Mouse (Mus musculus): Measurements from ENCODE around the gene Nanos2. TPM values are rescaled to one million over a fixed set of nuclear protein-coding genes. Genes with fewer than 3 reads are reported as not detected.

Gene Nanos2
- polyA plus RNA-seq (2016; fragmentation: Nextera tagmentation; extraction: Ambion mirVana): 0.24 and 0.28 TPM in 2 replicates

DNA sequence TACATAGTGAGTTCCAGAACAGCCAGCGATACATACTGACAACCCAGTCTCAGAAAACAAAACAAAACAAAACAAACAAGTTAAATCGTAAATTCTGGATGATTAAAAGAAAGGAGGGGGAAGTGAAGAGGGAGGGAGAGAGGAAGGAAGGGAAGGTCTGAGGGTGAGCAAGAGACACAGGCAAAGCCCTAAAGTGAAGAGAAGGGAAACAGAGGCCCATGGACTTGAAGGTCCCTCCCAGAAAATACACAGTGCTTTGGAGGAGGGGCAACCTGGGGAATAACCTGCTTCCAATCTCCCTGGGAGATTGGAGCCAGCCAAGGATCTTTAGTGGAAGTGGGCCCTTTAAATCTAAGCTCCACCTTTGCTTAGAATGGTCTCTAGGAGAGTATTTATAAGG, at the start of gene Nanos2:
Nanos2 (plus strand) TSS at position 301 of the 400 bp plus-strand sequence.
- Histone ChIP-seq H3K4me3 (replicated peaks) (no peak within 1 kb of the TSS), H3K36me3 (replicated peaks) (no peaks in the 10 kb centered on the region), H3K4me1 (peaks cover 18% of the 10 kb centered on the region), H3K9ac (no peak within 1 kb of the TSS), H3K27me3 (peaks cover 10% of the 10 kb centered on the region), H3K9me3 (no peaks in the 10 kb centered on the region), H3K4me2 (no peak within 1 kb of the TSS), H3K27ac (no peak within 1 kb of the TSS)
- WGBS: 86% methylated on average over 2 of the region's 2 CpGs
- no peak for ATAC-seq (ENCODE audit: low FRiP score)

DNA sequence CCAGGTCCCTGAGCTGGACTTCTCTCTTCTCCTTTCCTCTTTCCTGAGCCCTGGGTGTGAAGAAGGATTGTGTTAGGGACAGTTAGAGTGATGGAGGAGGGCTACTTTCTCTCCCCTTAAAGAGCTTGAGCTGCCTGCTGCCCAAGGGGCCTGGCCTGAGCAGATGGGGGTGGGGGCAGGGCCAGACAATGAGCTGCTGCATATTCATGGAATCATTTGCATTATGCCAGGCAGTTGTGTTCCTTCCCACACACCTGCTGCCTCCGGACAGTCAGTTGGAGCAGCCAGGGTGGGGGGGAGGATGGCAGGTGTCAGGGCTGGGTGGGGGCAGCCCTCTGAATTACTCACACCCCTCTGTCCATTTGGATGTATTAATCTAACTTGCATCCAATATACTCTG, 44.8 kb upstream of the Nanos2 start:
- Histone ChIP-seq H3K4me2 (peak overlapping the region; percentile 46), H3K27me3 (no peaks in the 10 kb centered on the region), H3K4me1 (peaks cover 55% of the 10 kb centered on the region), H3K4me3 (replicated peaks) (peak overlapping the region; percentile 12; the same call in 1 of the 2 replicates), H3K36me3 (replicated peaks) (peaks cover 33% of the 10 kb centered on the region), H3K9ac (0 out of 2 replicates have a peak overlapping the region, but pooled peaks have one; percentile 34), H3K9me3 (no peaks in the 10 kb centered on the region), H3K27ac (peak overlapping the region; percentile 90)
- WGBS: 18% methylated on average over 1 of the region's 1 CpGs
- peak; percentile 87 for ATAC-seq (ENCODE audit: low FRiP score)

DNA sequence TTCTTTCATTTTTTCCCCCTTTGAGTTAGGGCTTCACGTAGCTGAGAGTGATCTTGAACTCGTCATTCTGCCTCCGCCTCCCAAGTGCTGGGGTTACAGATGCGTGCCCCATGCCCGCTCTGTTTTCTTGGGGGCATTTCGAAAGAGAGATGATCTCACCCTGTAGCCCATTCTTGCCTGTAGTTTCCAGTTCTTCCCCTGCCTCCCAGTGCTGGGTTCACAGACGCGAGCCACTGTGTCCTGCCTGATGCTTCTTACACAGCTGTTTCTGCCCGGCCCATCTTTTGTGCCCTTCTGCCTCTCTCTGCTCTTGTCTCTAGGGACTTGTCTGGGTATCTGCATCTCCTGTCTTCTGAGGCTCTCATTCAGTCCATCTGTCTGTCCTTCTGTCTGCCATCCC, 44.4 kb upstream of the Nanos2 start:
- Histone ChIP-seq H3K27ac (peak overlapping the region; percentile 90), H3K9me3 (no peaks in the 10 kb centered on the region), H3K4me1 (peaks cover 59% of the 10 kb centered on the region), H3K4me3 (replicated peaks) (no peak overlapping the region), H3K9ac (no peak overlapping the region), H3K27me3 (no peaks in the 10 kb centered on the region), H3K36me3 (replicated peaks) (peaks cover 37% of the 10 kb centered on the region), H3K4me2 (peak overlapping the region; percentile 46)
- 40% methylated on average over 9 of the region's 9 CpGs for WGBS
- peak; percentile 56 for ATAC-seq (ENCODE audit: low FRiP score)

DNA sequence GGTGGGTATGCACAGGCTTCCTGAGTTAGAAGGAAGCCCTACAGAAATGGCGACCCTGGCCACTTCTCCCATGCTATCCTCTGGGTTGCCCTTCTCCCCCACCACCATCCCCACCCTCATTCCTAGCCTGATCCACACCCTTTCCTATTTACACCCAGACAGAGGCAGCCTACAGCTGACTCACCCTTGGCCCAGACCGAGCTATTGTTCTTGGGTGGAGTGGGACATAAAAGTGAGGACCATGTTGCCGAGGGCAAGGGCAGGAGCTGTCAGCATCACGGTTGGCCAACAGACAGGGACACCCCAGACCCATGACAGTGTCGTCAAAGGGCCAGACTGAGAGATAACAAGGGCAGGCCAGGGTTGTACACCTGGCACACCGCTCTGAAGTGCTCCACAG, 39.0 kb upstream of the Nanos2 start:
- peaks cover 48% of the 10 kb centered on the region for H3K36me3 ChIP-seq (replicated peaks)
- no peak for ATAC-seq (ENCODE audit: low FRiP score)
- peak overlapping the region; percentile 8; the same call in 1 of the 2 replicates for H3K9ac ChIP-seq

DNA sequence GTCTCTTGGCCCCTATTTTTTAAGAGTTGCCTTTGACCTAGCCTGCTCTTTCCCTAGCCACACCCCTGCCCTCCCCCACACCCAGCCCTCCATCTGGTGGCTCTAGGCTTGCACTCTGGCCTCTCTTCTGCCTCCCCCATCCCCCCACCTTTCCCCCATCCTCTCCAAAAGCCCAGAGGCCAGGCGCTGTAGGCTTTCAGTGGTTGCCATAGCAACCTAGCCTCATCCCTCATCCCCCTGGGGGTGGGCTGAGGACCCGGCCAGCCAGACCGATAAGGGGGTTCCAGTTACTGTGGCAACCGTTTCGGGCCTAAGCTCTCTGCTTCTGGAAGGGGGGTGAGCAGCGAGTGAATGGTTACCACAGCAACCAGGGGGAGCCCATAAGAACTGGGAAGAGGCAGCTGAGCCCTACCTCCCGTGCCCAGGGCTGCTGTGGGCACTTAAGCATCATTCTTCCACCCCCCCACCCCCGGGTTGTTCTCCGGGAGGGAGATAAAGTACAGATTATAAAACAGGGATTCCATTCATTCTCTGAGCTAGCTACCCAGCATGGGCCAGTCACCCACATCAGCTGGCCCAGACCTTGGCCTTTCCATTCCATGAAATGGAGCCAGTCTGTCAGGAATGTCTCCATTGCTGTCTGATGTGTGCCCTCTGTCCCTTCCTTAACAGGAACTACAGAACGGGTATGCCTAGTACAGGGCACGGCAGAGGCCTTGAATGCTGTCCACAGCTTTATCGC, 37.2 kb upstream of the Nanos2 start:
- H3K9ac ChIP-seq: no peak overlapping the region
- peak overlapping the region; percentile 8 for H3K4me3 ChIP-seq (replicated peaks)
- whole genome bisulfite sequencing: 14% methylated on average over 12 of the region's 12 CpGs
- no peaks in the 10 kb centered on the region for H3K9me3 ChIP-seq
- peaks cover 54% of the 10 kb centered on the region for H3K36me3 ChIP-seq (replicated peaks)
- peak overlapping the region; percentile 48 for H3K4me2 ChIP-seq
- ATAC-seq (ENCODE audit: low FRiP score): peak; percentile 95
- H3K4me1 ChIP-seq: peaks cover 49% of the 10 kb centered on the region
- peak overlapping the region; percentile 96 for H3K27ac ChIP-seq
- H3K27me3 ChIP-seq: no peaks in the 10 kb centered on the region

More for the DNA sequence above, 39.0 kb upstream of the Nanos2 start:
- 50% methylated on average over 6 of the region's 6 CpGs for WGBS
- Histone ChIP-seq H3K27me3 (no peaks in the 10 kb centered on the region), H3K4me1 (peaks cover 61% of the 10 kb centered on the region), H3K4me3 (replicated peaks) (no peak overlapping the region), H3K4me2 (no peak overlapping the region), H3K27ac (peak overlapping the region; percentile 96), H3K9me3 (no peaks in the 10 kb centered on the region)

DNA sequence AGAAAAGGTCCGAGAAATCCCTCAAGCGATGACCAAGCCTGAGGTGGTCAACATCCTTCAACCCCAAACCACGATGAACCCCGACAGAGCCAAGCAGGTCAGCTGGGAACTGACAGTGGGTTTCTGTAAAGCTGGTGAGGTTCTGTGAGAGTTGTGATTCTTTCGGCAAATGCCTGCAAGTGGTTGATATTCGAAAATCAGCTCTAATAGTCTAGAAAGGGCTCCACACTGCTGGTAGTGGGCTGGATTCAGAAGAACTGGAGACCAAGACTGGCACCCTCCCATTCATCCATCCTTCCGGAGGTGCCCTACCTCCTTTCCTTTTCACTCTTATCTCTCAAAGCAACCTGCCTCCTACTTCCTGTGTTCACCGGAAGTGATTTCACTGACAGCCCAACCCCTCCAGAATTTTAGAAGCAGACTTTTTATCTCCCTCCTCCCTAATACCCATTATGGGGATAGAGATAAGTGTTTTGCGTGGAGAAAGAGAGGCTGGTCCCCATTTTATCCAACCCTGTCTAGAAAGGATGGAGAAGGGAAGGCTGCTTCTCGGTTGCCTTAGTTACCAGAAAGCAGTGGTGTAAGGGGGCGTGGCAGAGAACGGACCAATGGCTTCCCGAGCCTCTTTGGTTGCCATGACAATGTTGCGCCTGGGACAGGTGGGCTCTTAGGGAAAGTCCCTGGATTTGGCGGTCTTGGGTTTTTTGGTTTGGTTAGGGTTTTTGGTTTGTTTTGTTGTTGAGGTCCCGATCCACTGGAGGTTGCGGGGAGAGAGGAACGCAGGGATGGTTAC, 36.5 kb upstream of the Nanos2 start:
- peak overlapping the region; percentile 96 for H3K27ac ChIP-seq
- peaks cover 53% of the 10 kb centered on the region for H3K36me3 ChIP-seq (replicated peaks)
- H3K4me2 ChIP-seq: peak overlapping the region; percentile 48
- no peaks in the 10 kb centered on the region for H3K9me3 ChIP-seq
- H3K9ac ChIP-seq: no peak overlapping the region
- WGBS: 16% methylated on average over 18 of the region's 18 CpGs
- ATAC-seq (ENCODE audit: low FRiP score): peak; percentile 54
- peak overlapping the region; percentile 8 for H3K4me3 ChIP-seq (replicated peaks)
- H3K27me3 ChIP-seq: peaks cover 2% of the 10 kb centered on the region; the same call in 1 of the 2 replicates
- H3K4me1 ChIP-seq: peaks cover 49% of the 10 kb centered on the region

DNA sequence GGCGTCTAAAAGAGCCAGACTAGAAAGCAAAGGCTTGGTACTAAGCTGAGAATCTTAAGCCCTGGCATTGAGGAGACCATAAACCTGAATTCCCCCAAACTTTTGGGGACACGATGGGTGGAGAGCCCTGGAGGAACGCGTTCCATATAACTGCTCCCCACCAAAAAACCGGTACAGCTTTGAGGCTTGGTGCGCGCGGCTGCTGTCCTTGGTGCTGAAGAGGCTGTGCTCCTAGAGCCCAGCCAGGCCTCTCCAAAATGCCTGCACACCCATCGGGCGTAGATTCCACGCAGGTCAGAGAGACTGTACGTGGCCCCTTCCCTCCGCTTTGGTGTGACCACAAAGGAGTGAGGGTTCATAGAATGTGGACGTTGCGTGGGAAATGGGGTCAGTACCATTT, 35.8 kb upstream of the Nanos2 start:
- peak overlapping the region; percentile 8; the same call in 1 of the 2 replicates for H3K4me3 ChIP-seq (replicated peaks)
- H3K4me1 ChIP-seq: peaks cover 52% of the 10 kb centered on the region
- no peak overlapping the region for H3K9ac ChIP-seq
- peaks cover 4% of the 10 kb centered on the region; the same call in 1 of the 2 replicates for H3K27me3 ChIP-seq
- H3K4me2 ChIP-seq: peak overlapping the region; percentile 48
- H3K27ac ChIP-seq: peak overlapping the region; percentile 96
- H3K9me3 ChIP-seq: no peaks in the 10 kb centered on the region
- H3K36me3 ChIP-seq (replicated peaks): peaks cover 56% of the 10 kb centered on the region
- no peak for ATAC-seq (ENCODE audit: low FRiP score)
- 17% methylated on average over 15 of the region's 15 CpGs for WGBS

DNA sequence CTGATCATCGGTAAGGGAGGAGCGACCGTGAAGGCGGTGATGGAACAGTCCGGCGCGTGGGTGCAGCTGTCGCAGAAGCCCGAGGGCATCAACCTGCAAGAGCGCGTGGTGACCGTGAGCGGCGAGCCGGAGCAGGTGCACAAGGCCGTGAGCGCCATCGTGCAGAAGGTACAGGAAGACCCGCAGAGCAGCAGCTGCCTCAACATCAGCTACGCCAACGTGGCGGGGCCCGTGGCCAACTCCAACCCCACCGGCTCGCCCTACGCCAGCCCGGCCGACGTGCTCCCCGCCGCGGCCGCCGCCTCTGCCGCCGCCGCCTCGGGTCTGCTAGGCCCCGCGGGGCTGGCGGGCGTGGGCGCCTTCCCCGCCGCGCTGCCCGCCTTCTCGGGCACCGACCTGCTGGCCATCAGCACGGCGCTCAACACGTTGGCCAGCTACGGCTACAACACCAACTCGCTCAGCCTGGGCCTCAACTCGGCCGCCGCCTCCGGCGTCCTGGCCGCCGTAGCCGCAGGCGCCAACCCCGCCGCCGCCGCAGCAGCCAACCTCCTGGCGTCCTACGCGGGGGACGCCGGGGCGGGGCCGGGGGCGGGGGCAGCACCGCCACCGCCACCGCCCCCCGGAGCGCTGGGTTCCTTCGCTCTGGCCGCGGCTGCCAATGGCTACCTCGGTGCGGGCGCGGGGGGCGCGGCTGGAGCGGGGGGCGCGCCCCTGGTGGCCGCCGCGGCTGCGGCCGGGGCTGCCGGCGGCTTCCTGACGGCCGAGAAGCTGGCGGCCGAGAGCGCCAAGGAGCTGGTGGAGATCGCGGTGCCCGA, 29.4 kb upstream of the Nanos2 start:
- peaks cover 39% of the 10 kb centered on the region for H3K36me3 ChIP-seq (replicated peaks)
- H3K4me3 ChIP-seq (replicated peaks): peak overlapping the region; percentile 51
- ATAC-seq (ENCODE audit: low FRiP score): peak; percentile 69
- WGBS: under 1% methylated on average over 105 of the region's 107 CpGs
- no peaks in the 10 kb centered on the region for H3K9me3 ChIP-seq
- peak overlapping the region; percentile 74 for H3K27ac ChIP-seq
- peaks cover 62% of the 10 kb centered on the region for H3K4me1 ChIP-seq
- H3K4me2 ChIP-seq: peak overlapping the region; percentile 88
- peaks cover 37% of the 10 kb centered on the region for H3K27me3 ChIP-seq
- peak overlapping the region; percentile 68 for H3K9ac ChIP-seq

DNA sequence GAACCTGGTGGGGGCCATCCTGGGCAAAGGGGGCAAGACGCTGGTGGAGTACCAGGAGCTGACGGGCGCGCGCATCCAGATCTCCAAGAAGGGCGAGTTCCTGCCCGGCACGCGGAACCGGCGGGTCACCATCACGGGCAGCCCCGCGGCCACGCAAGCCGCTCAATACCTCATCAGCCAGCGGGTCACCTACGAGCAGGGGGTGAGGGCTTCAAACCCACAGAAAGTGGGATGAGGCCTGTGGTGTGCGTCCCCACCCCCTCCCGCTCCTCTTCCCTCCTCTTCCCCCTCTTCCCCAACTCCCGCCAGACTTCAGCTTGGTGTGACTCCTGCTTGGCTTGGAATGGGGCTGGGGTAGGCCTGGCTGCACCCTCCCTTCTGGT, 28.8 kb upstream of the Nanos2 start:
- WGBS: 2% methylated on average over 19 of the region's 21 CpGs
- peak; percentile 24 for ATAC-seq (ENCODE audit: low FRiP score)
- H3K36me3 ChIP-seq (replicated peaks): peaks cover 33% of the 10 kb centered on the region
- peak overlapping the region; percentile 88 for H3K4me2 ChIP-seq
- H3K27me3 ChIP-seq: peaks cover 43% of the 10 kb centered on the region
- peaks cover 68% of the 10 kb centered on the region for H3K4me1 ChIP-seq
- peak overlapping the region; percentile 51 for H3K4me3 ChIP-seq (replicated peaks)
- peak overlapping the region; percentile 68 for H3K9ac ChIP-seq
- peak overlapping the region; percentile 74 for H3K27ac ChIP-seq
- no peaks in the 10 kb centered on the region for H3K9me3 ChIP-seq

DNA sequence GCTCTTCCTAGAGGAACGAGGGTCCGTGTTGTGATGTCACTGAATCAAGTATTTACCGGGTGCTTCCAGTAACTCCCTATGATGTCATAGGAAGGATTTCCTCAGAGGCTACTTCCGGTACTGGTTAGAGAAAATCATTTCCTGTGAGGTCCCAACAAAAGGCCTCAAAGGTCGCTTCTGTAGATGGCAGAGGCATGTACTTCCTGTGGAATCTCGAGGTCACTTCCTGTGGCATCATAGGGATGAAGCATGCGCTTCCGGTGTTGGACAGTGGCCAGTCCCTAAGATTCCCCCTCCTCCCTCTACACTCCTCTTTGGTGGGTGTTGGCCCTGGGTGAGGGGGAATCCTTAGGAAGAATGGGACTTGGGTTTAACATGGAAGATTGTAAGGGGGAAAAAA, 27.8 kb upstream of the Nanos2 start:
- Histone ChIP-seq H3K9me3 (no peaks in the 10 kb centered on the region), H3K36me3 (replicated peaks) (peaks cover 22% of the 10 kb centered on the region; the same call in 1 of the 2 replicates), H3K4me2 (no peak overlapping the region), H3K4me1 (peaks cover 79% of the 10 kb centered on the region), H3K4me3 (replicated peaks) (no peak overlapping the region), H3K9ac (no peak overlapping the region), H3K27ac (0 out of 2 replicates have a peak overlapping the region, but pooled peaks have one; percentile 21), H3K27me3 (peaks cover 53% of the 10 kb centered on the region)
- WGBS: 73% methylated on average over 8 of the region's 8 CpGs
- no peak for ATAC-seq (ENCODE audit: low FRiP score)

DNA sequence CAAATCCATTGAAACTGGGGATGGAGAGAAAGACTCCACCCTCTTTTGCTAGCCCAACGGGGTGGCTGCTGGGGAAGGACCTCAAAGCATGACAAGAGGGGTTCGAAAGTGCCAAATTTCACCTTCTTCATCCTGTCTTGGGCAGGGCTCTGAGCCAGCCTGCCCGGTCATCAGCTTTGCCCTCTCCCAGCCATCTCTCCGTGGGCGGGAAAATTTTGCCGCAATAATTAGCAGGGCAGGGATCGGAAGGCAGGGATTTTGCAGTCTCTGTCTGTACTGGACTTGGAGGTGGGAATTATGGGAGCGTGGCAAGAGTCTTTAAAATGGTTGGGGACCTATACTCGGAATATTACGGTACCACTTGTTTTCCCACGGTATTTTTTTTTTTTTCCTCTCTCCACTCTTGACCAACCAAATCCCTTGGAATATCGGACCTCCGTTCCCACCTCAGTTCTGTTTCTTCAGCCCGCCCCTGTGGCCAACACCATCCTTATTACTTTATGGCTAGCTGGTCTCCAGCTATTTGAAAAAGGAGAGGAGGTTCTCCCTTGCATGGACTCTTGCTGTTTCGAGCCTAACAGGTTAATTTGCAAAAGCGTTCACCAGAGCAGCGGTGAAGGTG, 24.9 kb upstream of the Nanos2 start:
- Histone ChIP-seq H3K9ac (peak overlapping the region; percentile 49), H3K36me3 (replicated peaks) (0 out of 2 replicates have a peak, but pooled peaks cover 9% of the 10 kb centered on the region), H3K4me1 (peaks cover 70% of the 10 kb centered on the region), H3K4me3 (replicated peaks) (peak overlapping the region; percentile 35), H3K27me3 (peaks cover 58% of the 10 kb centered on the region), H3K9me3 (no peaks in the 10 kb centered on the region), H3K4me2 (peak overlapping the region; percentile 72), H3K27ac (0 out of 2 replicates have a peak overlapping the region, but pooled peaks have one; percentile 25)
- 1% methylated on average over 17 of the region's 17 CpGs for WGBS
- no peak for ATAC-seq (ENCODE audit: low FRiP score)

Data from forebrain, embryonic 12.5 days (tissue).